Mouse (Mus musculus): ENCODE data around the gene Shisa8. TPM values are rescaled to one million over a fixed set of nuclear protein-coding genes. Genes with fewer than 3 reads are reported as not detected.
A peak's percentile ranks its signal among the peaks of the same experiment; 100 is the strongest.

The Shisa8 gene
- polyA plus RNA-seq, 1 experiment = 3.2 TPM

DNA sequence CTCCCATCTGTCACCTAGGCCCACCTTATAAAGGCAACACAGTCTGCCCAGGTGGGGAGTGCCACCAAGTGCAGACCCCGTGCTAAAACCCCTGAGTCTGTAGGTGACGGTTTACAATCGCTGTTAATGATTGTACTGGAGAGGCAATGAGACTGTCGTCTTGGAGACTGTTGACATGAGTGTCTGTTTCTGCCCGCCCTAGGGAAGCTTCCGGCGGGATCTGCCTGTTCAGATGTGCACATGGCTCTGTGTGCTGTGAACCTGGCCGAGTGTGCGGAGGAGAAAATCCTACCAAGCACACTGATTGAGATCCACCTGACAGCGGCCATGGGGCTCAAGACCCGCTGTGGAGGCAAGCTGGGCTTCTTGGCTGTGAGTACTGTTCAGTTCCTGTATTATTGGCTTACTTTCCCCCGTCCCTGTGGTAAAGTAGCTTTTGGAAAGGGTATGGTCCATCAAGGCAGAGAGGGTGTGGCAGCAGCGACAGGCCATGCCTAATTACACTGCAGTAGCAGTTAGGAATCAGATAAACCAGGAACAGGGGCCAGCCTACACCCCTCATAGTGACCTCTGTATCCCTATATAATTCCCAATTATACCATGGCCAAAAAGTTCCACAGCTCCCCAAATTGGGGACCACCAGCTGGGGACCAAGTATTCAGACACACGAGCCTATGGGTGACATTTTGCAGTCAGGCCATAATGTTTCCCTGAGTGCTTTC is 27.4 kb downstream of the Shisa8 start:
- TF ChIP-seq POLR2A (IDR thresholded peaks at IDR 0.05; ENCODE audit: borderline replicate concordance, extremely low read depth, insufficient read depth, insufficient read length, poor library complexity, severe bottlenecking) (no peak), CTCF (IDR thresholded peaks at IDR 0.05; ENCODE audit: borderline replicate concordance, extremely low read depth, insufficient read depth, insufficient read length) (no peak)
- DNase-seq (ENCODE audit: low read depth) = no peak

GRCm38 (mm10) chr15:82184656-82185055 is 28.0 kb downstream of the Shisa8 start:
- TF ChIP-seq CTCF (IDR thresholded peaks at IDR 0.05; ENCODE audit: borderline replicate concordance, extremely low read depth, insufficient read depth, insufficient read length) = no peak
- DNase-seq (ENCODE audit: low read depth) = no peak

DNA sequence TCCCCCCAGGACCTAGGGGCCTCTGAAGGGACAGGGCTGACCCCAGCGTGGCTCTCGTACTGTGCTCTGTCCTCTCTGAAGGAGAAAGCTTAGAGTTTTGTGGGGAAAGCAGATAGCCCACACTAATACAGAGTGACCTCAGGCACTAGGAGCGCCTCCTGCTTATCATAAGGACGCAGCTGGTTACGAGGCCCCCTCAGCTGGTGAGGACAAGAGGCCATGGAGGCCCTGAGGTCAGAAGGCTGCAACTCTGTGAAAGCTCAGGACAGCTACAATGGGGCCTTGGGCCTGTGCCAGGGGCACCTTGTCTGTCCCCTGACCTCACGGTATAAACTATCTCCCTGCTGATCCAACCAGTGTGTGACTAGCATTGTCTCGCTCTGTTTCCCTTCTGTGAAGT is 28.4 kb downstream of the Shisa8 start:
- TF ChIP-seq POLR2A (IDR thresholded peaks at IDR 0.05; ENCODE audit: borderline replicate concordance, extremely low read depth, insufficient read depth, insufficient read length, poor library complexity, severe bottlenecking) = no peak
- TF ChIP-seq CTCF (IDR thresholded peaks at IDR 0.05; ENCODE audit: borderline replicate concordance, extremely low read depth, insufficient read depth, insufficient read length) = no peak
- DNase-seq (ENCODE audit: low read depth) = no peak

GRCm38 (mm10) chr15:82183596-82183995 is 29.0 kb downstream of the Shisa8 start:
- no peak for TF ChIP-seq CTCF (IDR thresholded peaks at IDR 0.05; ENCODE audit: borderline replicate concordance, extremely low read depth, insufficient read depth, insufficient read length)
- TF ChIP-seq POLR2A (IDR thresholded peaks at IDR 0.05; ENCODE audit: borderline replicate concordance, extremely low read depth, insufficient read depth, insufficient read length, poor library complexity, severe bottlenecking) = no peak
- DNase-seq (ENCODE audit: low read depth) = no peak

- TF ChIP-seq CTCF (IDR thresholded peaks at IDR 0.05; ENCODE audit: borderline replicate concordance, extremely low read depth, insufficient read depth, insufficient read length) (peak; percentile 23; the same call in 1 of the 2 replicates), POLR2A (IDR thresholded peaks at IDR 0.05; ENCODE audit: borderline replicate concordance, extremely low read depth, insufficient read depth, insufficient read length, poor library complexity, severe bottlenecking) (no peak)
- no peak for DNase-seq (ENCODE audit: low read depth)
These were observed 30.3 kb downstream of the Shisa8 start for GRCm38 (mm10) chr15:82182311-82182710.

DNA sequence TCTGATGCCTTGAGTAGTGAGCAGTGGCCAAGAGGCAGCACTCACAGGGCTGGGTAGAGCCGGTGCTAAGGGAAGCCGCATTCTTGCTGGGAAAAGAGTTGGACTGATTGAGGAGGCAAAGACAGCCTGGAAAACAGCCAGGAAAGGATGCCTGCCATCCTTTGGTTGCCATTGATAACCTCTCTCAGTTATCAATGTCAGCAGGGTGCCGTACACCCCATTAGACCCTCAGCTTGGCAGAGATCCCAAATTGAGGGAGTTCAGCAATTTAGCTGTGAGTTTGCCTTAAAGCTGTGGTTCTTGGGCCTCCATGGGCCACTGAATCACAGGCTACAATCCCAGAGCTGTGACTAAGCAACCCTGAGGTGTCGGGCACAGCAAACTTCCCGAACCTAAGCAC is 31.5 kb downstream of the Shisa8 start:
- DNase-seq (ENCODE audit: low read depth) = no peak
- TF ChIP-seq CTCF (IDR thresholded peaks at IDR 0.05; ENCODE audit: borderline replicate concordance, extremely low read depth, insufficient read depth, insufficient read length) (no peak), POLR2A (IDR thresholded peaks at IDR 0.05; ENCODE audit: borderline replicate concordance, extremely low read depth, insufficient read depth, insufficient read length, poor library complexity, severe bottlenecking) (no peak)

DNA sequence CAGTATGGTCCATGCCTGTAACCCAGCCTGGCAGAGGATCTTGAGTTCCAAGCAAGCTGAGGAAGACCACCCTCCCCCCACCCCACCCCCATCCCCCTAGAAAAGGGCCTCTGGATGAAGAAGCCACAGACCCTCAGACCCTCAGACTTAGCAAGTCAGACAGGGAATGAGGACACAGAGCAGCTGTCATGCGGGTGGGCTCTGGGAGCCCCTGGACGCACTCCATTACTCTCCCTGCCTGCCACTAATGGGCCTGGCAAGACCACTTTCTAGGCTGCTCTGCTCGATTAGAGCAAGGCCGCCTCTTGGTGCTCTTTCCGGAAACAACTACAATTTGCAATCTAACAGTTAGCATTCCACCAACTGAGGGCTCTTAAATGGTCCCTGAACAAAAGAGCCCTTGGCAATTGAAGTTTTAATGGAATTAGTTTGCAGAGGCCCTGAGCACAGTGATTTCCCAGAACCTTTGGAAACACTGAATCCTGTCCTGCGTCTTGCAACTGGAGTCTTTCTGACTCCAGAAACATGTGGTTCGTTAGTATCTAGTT is 34.8 kb downstream of the Shisa8 start:
- DNase-seq (ENCODE audit: low read depth) = no peak
- TF ChIP-seq POLR2A (IDR thresholded peaks at IDR 0.05; ENCODE audit: borderline replicate concordance, extremely low read depth, insufficient read depth, insufficient read length, poor library complexity, severe bottlenecking) (no peak), CTCF (IDR thresholded peaks at IDR 0.05; ENCODE audit: borderline replicate concordance, extremely low read depth, insufficient read depth, insufficient read length) (no peak)

DNA sequence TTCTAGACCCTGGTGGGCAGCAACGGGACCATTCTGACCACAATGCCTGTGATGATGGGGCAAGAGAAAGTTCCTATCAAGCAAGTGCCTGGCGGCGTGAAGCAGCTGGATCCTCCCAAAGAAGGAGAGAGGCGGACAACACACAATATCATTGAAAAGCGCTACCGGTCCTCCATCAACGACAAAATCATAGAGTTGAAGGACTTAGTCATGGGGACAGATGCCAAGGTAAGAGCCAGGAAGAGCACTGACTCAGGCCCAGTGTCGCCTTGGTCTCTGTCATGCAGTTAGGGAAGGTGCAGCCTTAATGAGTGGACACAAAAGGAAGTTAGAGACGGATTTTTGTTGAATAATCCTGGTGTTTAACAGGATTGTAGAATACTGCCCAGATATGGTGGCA is 37.5 kb downstream of the Shisa8 start:
- DNase-seq (ENCODE audit: low read depth) = no peak
- no peak for TF ChIP-seq CTCF (IDR thresholded peaks at IDR 0.05; ENCODE audit: borderline replicate concordance, extremely low read depth, insufficient read depth, insufficient read length)
- TF ChIP-seq POLR2A (IDR thresholded peaks at IDR 0.05; ENCODE audit: borderline replicate concordance, extremely low read depth, insufficient read depth, insufficient read length, poor library complexity, severe bottlenecking) = no peak

- peak; percentile 25 for DNase-seq (ENCODE audit: low read depth)
- TF ChIP-seq CTCF (IDR thresholded peaks at IDR 0.05; ENCODE audit: borderline replicate concordance, extremely low read depth, insufficient read depth, insufficient read length) = no peak
- TF ChIP-seq POLR2A (IDR thresholded peaks at IDR 0.05; ENCODE audit: borderline replicate concordance, extremely low read depth, insufficient read depth, insufficient read length, poor library complexity, severe bottlenecking) = no peak
These were observed 40.0 kb downstream of the Shisa8 start for GRCm38 (mm10) chr15:82172648-82173047.

- TF ChIP-seq POLR2A (IDR thresholded peaks at IDR 0.05; ENCODE audit: borderline replicate concordance, extremely low read depth, insufficient read depth, insufficient read length, poor library complexity, severe bottlenecking) (no peak), CTCF (IDR thresholded peaks at IDR 0.05; ENCODE audit: borderline replicate concordance, extremely low read depth, insufficient read depth, insufficient read length) (no peak)
- DNase-seq (ENCODE audit: low read depth) = no peak
These were observed 41.9 kb downstream of the Shisa8 start for GRCm38 (mm10) chr15:82170437-82171377.

DNA sequence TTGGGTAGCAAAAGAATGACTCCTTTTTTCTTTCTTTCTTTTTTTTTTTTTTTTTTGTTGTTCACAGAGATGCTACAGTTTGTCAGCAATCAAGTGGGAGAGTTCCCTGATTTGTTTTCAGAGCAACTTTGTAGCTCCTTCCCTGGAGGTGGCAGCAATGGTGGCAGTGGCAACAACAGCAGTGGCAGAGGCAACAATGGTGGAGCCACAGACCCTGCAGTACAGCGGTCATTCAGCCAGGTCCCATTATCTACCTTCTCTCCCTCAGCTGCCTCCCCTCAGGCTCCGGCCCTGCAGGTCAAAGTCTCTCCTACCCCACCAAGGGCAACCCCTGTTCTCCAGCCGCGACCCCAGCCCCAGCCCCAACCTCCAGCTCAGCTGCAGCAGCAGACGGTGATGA is 42.9 kb downstream of the Shisa8 start:
- TF ChIP-seq POLR2A (IDR thresholded peaks at IDR 0.05; ENCODE audit: borderline replicate concordance, extremely low read depth, insufficient read depth, insufficient read length, poor library complexity, severe bottlenecking) (no peak), CTCF (IDR thresholded peaks at IDR 0.05; ENCODE audit: borderline replicate concordance, extremely low read depth, insufficient read depth, insufficient read length) (no peak)

More for the DNA sequence above, 42.9 kb downstream of the Shisa8 start:
- no peak for DNase-seq (ENCODE audit: low read depth)
